Mouse (Mus musculus): ENCODE measurements around the gene CK137956. TPM values are rescaled to one million over a fixed set of nuclear protein-coding genes. Genes with fewer than 3 reads are reported as not detected.

Gene CK137956
- polyA plus RNA-seq, 1 experiment = not detected

- TF ChIP-seq POLR2A (IDR thresholded peaks at IDR 0.05; ENCODE audit: control insufficient read depth, extremely low read depth, insufficient read depth, low read length, poor library complexity) = no peak
- no peak for TF ChIP-seq CTCF (IDR thresholded peaks at IDR 0.05; ENCODE audit: borderline replicate concordance, control insufficient read depth, extremely low read depth, insufficient read depth, low read length, poor library complexity)
- Histone ChIP-seq H3K27ac (ENCODE audit: control insufficient read depth, insufficient read depth, low read length) (no peak overlapping the region), H3K27me3 (ENCODE audit: control insufficient read depth, insufficient read depth, low read length) (no peaks in the 10 kb centered on the region), H3K4me3 (ENCODE audit: control insufficient read depth, insufficient read depth, low read length) (no peak overlapping the region), H3K4me1 (replicated peaks; ENCODE audit: control insufficient read depth, insufficient read depth, low read length) (no peaks in the 10 kb centered on the region), H3K36me3 (ENCODE audit: control insufficient read depth, insufficient read depth, low read length) (no peaks in the 10 kb centered on the region)
- WGBS = 11% methylated on average over 39 of the region's 39 CpGs
- DNase-seq = no peak
These were observed 17.9 kb upstream of the CK137956 start for GRCm38 (mm10) chr4:127988526-127989180.

- no peaks in the 10 kb centered on the region for H3K36me3 ChIP-seq (ENCODE audit: control insufficient read depth, insufficient read depth, low read length)
- no peak within 1 kb of the TSS for H3K27ac ChIP-seq (ENCODE audit: control insufficient read depth, insufficient read depth, low read length)
- H3K4me1 ChIP-seq (replicated peaks; ENCODE audit: control insufficient read depth, insufficient read depth, low read length) = no peaks in the 10 kb centered on the region
- no peak within 1 kb of the TSS for H3K4me3 ChIP-seq (ENCODE audit: control insufficient read depth, insufficient read depth, low read length)
- whole genome bisulfite sequencing = 5% methylated on average over 63 of the region's 65 CpGs
- TF ChIP-seq CTCF (IDR thresholded peaks at IDR 0.05; ENCODE audit: borderline replicate concordance, control insufficient read depth, extremely low read depth, insufficient read depth, low read length, poor library complexity) = no peak
- no peak for TF ChIP-seq POLR2A (IDR thresholded peaks at IDR 0.05; ENCODE audit: control insufficient read depth, extremely low read depth, insufficient read depth, low read length, poor library complexity)
- no peaks in the 10 kb centered on the region for H3K27me3 ChIP-seq (ENCODE audit: control insufficient read depth, insufficient read depth, low read length)
- no peak for DNase-seq
These were observed 17.2 kb upstream of the CK137956 start, which contains the start of gene Csmd2 for GRCm38 (mm10) chr4:127987784-127988455. Csmd2 (plus strand) TSS chr4:127987857.

- H3K27me3 ChIP-seq (ENCODE audit: control insufficient read depth, insufficient read depth, low read length) = no peaks in the 10 kb centered on the region
- WGBS = 16% methylated on average over 10 of the region's 10 CpGs
- H3K4me3 ChIP-seq (ENCODE audit: control insufficient read depth, insufficient read depth, low read length) = no peak overlapping the region
- no peak overlapping the region for H3K27ac ChIP-seq (ENCODE audit: control insufficient read depth, insufficient read depth, low read length)
- H3K36me3 ChIP-seq (ENCODE audit: control insufficient read depth, insufficient read depth, low read length) = no peaks in the 10 kb centered on the region
- H3K4me1 ChIP-seq (replicated peaks; ENCODE audit: control insufficient read depth, insufficient read depth, low read length) = no peaks in the 10 kb centered on the region
- no peak for TF ChIP-seq CTCF (IDR thresholded peaks at IDR 0.05; ENCODE audit: borderline replicate concordance, control insufficient read depth, extremely low read depth, insufficient read depth, low read length, poor library complexity)
- TF ChIP-seq POLR2A (IDR thresholded peaks at IDR 0.05; ENCODE audit: control insufficient read depth, extremely low read depth, insufficient read depth, low read length, poor library complexity) = no peak
- DNase-seq = no peak
These were observed 16.5 kb upstream of the CK137956 start for GRCm38 (mm10) chr4:127987270-127987669.

- H3K27ac ChIP-seq (ENCODE audit: control insufficient read depth, insufficient read depth, low read length) = no peak overlapping the region
- 15% methylated on average over 25 of the region's 25 CpGs for WGBS
- H3K4me1 ChIP-seq (replicated peaks; ENCODE audit: control insufficient read depth, insufficient read depth, low read length) = no peaks in the 10 kb centered on the region
- no peak for DNase-seq
- H3K27me3 ChIP-seq (ENCODE audit: control insufficient read depth, insufficient read depth, low read length) = no peaks in the 10 kb centered on the region
- no peak overlapping the region for H3K4me3 ChIP-seq (ENCODE audit: control insufficient read depth, insufficient read depth, low read length)
- TF ChIP-seq CTCF (IDR thresholded peaks at IDR 0.05; ENCODE audit: borderline replicate concordance, control insufficient read depth, extremely low read depth, insufficient read depth, low read length, poor library complexity) (no peak), POLR2A (IDR thresholded peaks at IDR 0.05; ENCODE audit: control insufficient read depth, extremely low read depth, insufficient read depth, low read length, poor library complexity) (no peak)
- H3K36me3 ChIP-seq (ENCODE audit: control insufficient read depth, insufficient read depth, low read length) = no peaks in the 10 kb centered on the region
These were observed 15.8 kb upstream of the CK137956 start for GRCm38 (mm10) chr4:127986491-127987075.

- H3K27me3 ChIP-seq (ENCODE audit: control insufficient read depth, insufficient read depth, low read length) = no peaks in the 10 kb centered on the region
- no peak for DNase-seq
- H3K36me3 ChIP-seq (ENCODE audit: control insufficient read depth, insufficient read depth, low read length) = no peaks in the 10 kb centered on the region
- no peak overlapping the region for H3K27ac ChIP-seq (ENCODE audit: control insufficient read depth, insufficient read depth, low read length)
- TF ChIP-seq POLR2A (IDR thresholded peaks at IDR 0.05; ENCODE audit: control insufficient read depth, extremely low read depth, insufficient read depth, low read length, poor library complexity) = no peak
- TF ChIP-seq CTCF (IDR thresholded peaks at IDR 0.05; ENCODE audit: borderline replicate concordance, control insufficient read depth, extremely low read depth, insufficient read depth, low read length, poor library complexity) = no peak
- WGBS = 25% methylated on average over 10 of the region's 10 CpGs
- H3K4me1 ChIP-seq (replicated peaks; ENCODE audit: control insufficient read depth, insufficient read depth, low read length) = no peaks in the 10 kb centered on the region
- H3K4me3 ChIP-seq (ENCODE audit: control insufficient read depth, insufficient read depth, low read length) = no peak overlapping the region
These were observed 15.1 kb upstream of the CK137956 start for GRCm38 (mm10) chr4:127985874-127986273.

DNA sequence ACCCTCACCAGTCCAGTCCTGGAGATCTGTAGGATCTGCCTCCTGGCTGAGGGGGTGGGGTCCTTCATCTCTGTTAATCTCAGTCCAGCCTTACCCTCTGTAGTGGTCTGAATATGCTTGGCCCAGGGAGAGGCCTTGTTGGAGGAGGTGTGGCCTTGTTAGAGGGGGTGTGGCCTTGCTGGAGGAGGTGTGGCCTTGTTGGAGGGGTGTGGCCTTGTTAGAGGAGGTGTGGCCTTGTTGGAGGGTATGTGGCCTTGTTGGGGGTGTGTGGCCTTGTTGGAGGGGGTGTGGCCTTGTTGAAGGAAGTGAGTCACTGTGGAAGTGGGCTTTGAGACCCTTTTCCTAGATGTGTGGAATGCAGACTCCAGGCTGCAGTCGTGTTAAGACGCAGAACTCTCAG, 13.7 kb upstream of the CK137956 start:
- 82% methylated on average over 2 of the region's 2 CpGs for WGBS
- H3K27me3 ChIP-seq (ENCODE audit: control insufficient read depth, insufficient read depth, low read length) = no peaks in the 10 kb centered on the region
- no peak overlapping the region for H3K27ac ChIP-seq (ENCODE audit: control insufficient read depth, insufficient read depth, low read length)
- no peak for DNase-seq
- H3K4me1 ChIP-seq (replicated peaks; ENCODE audit: control insufficient read depth, insufficient read depth, low read length) = no peaks in the 10 kb centered on the region
- no peak overlapping the region for H3K4me3 ChIP-seq (ENCODE audit: control insufficient read depth, insufficient read depth, low read length)
- H3K36me3 ChIP-seq (ENCODE audit: control insufficient read depth, insufficient read depth, low read length) = no peaks in the 10 kb centered on the region
- TF ChIP-seq CTCF (IDR thresholded peaks at IDR 0.05; ENCODE audit: borderline replicate concordance, control insufficient read depth, extremely low read depth, insufficient read depth, low read length, poor library complexity) (no peak), POLR2A (IDR thresholded peaks at IDR 0.05; ENCODE audit: control insufficient read depth, extremely low read depth, insufficient read depth, low read length, poor library complexity) (no peak)
